Mouse (Mus musculus) heart, adult 2 months (tissue): ENCODE data around the gene Dcst2. TPM values are rescaled to one million over a fixed set of nuclear protein-coding genes. Genes with fewer than 3 reads are reported as not detected.

Experiments used
- DNase-seq, 2 experiments: peaks; one replicate each; pipeline ENCODE4 v3.0.0; 2021
- H3K27ac ChIP-seq: fragments of 200-600 bp; 2 replicates; pipeline ENCODE4 v1.8.1; 2022
- H3K27me3 ChIP-seq: fragments of 200-500 bp; 2 replicates; pipeline ENCODE4 v1.6.1; 2012; ENCODE audit warnings: mild to moderate bottlenecking, low read length, inconsistent platforms, mixed read lengths; ENCODE audit not compliant: control insufficient read depth, insufficient read depth
- H3K36me3 ChIP-seq: fragments of 200-500 bp; 2 replicates; pipeline ENCODE4 v1.6.1; 2012; ENCODE audit warnings: low read length, inconsistent platforms; ENCODE audit not compliant: control insufficient read depth, insufficient read depth
- H3K4me1 ChIP-seq: fragments of 200-500 bp; 2 replicates; pipeline ENCODE4 v1.6.1; 2011; ENCODE audit warnings: low read length; ENCODE audit not compliant: control insufficient read depth, insufficient read depth
- H3K4me3 ChIP-seq: fragments of 200-600 bp; 2 replicates; pipeline ENCODE4 v1.8.1; 2022
- H3K79me2 ChIP-seq: fragments of 200-500 bp; replicated peaks from 2 replicates; pipeline ENCODE4 v1.6.1; 2012; ENCODE audit warnings: mild to moderate bottlenecking, inconsistent platforms, low read length, moderate library complexity, mixed read lengths; ENCODE audit not compliant: control insufficient read depth, insufficient read depth
- H3K9ac ChIP-seq: fragments of 200-500 bp; 2 replicates; pipeline ENCODE4 v1.6.1; 2012; ENCODE audit warnings: low read depth, mild to moderate bottlenecking, control low read depth, inconsistent platforms, low read length, mixed read lengths
- CTCF ChIP-seq: fragments of 200-600 bp; IDR thresholded peaks from 2 replicates; pipeline ENCODE4 v1.8.1; 2022; ENCODE audit warnings: antibody characterized with exemption, mild to moderate bottlenecking, moderate library complexity
- EP300 ChIP-seq: fragments of 200-500 bp; IDR thresholded peaks from 2 replicates; pipeline ENCODE4 v1.6.1; 2011; ENCODE audit warnings: low read depth, low read length, control low read depth; ENCODE audit not compliant: insufficient read depth
- POLR2A ChIP-seq: fragments of 200-500 bp; IDR thresholded peaks from 2 replicates; pipeline ENCODE4 v1.6.1; 2011; ENCODE audit warnings: mild to moderate bottlenecking, low read depth, low read length, control low read depth; ENCODE audit not compliant: insufficient read depth
- WGBS: fragments of 180-500 bp; shearing (Covaris S2); methylation state at CpG from one replicate; pipeline ENCODE4 v1.1.7; 2018; 5-methylcytosine and 5-hydroxymethylcytosine counted together
- intact Hi-C: fragments of 180-260 bp; cut with DNase I; formaldehyde crosslinking; loops from one replicate; pipeline ENCODE4 v1.15.1; 2025
- polyA plus RNA-seq: library from polyadenylated mRNA; depleted of rRNA; stranded (reverse); fragments of >200 nt; gene quantifications from 2 replicates; pipeline ENCODE4 v1.2.3, GENCODE M21; 2012
- total RNA-seq, 2 experiments: library from RNA; stranded (reverse); gene quantifications; 2 replicates each; pipeline ENCODE4 v1.2.3; 2021

The Dcst2 gene
- total and polyA plus RNA-seq, 3 experiments, result 0.35 TPM; not detected in 2

DNA sequence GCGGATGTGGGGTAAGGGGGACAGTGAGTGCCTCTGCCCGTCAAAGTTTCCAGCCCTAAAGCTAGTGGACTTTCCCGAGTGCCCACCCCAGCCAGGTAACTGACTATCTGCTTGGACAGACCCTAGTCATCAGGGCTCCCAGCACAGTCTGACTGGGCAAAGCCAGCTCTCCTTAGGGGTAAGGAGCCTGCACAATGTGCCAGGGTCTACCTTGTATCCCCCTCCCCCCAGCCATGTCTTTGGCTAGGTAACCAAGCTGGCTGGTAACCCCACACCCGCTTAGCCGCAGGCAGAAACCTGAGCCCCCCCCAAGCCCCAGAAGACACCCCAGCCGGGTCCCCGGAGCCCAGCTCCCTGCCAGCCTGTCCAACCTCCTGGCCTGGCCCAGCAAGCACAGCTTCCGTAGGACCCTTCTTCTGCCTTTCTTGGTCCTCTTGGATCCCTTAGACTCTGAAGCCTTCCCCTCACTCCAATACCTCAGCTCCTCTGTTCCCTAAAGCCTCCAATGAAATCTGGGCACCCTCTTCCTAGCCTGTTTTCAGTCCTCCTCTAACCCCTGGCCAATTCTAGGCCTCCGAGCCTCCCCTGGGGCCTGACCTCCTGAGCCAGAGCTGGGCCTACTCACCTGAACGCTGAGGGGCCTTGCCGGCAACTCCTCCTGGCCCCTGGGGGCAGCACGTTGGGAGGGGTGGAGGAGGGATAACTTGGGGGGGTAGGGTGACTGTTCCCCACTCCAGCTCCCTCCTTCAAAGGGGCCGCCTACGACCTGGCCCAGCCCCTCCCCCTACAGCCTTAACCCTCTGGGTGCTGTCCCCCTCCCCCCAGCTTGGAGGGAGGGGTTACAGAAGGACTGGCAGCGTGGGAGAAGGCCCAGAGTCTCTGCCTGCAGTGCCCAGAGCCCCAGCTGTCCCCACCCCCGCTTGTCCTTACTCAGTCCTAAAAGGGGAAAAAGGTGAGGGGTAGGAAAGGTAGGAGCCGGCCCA lies 25.0 kb downstream of the Dcst2 start:
- intact Hi-C loops, result no loop called here
- no peaks in the 10 kb centered on the region for H3K27me3 ChIP-seq
- H3K36me3 ChIP-seq, result no peaks in the 10 kb centered on the region
- peak overlapping the region; percentile 2; the same call in 1 of the 2 replicates for H3K9ac ChIP-seq
- H3K4me3 ChIP-seq, result no peak overlapping the region
- peaks cover 13% of the 10 kb centered on the region for H3K4me1 ChIP-seq
- no peak for DNase-seq
- no peak for TF ChIP-seq POLR2A
- WGBS, result 73% methylated on average over 17 of the region's 17 CpGs
- peak overlapping the region; percentile 94; the same call in 1 of the 2 replicates for H3K27ac ChIP-seq
- no peaks in the 10 kb centered on the region; the same call in 1 of the 2 replicates for H3K79me2 ChIP-seq

GRCm38 (mm10) chr3:89387632-89388031 lies 25.9 kb downstream of the Dcst2 start:
- TF ChIP-seq POLR2A, result no peak
- no peak for TF ChIP-seq EP300
- TF ChIP-seq CTCF, result no peak
- Histone ChIP-seq H3K4me3 (no peak overlapping the region), H3K9ac (peak overlapping the region; percentile 29), H3K79me2 (no peaks in the 10 kb centered on the region; the same call in 1 of the 2 replicates), H3K27me3 (no peaks in the 10 kb centered on the region), H3K4me1 (peaks cover 13% of the 10 kb centered on the region), H3K36me3 (no peaks in the 10 kb centered on the region), H3K27ac (peak overlapping the region; percentile 94)
- peak; percentile 55 to 59 for DNase-seq
- WGBS, result 65% methylated on average over 11 of the region's 11 CpGs
- intact Hi-C loops, result no loop called here

- Histone ChIP-seq H3K27ac (peak overlapping the region; percentile 94), H3K27me3 (no peaks in the 10 kb centered on the region), H3K4me1 (peaks cover 13% of the 10 kb centered on the region), H3K9ac (no peak overlapping the region), H3K4me3 (no peak overlapping the region), H3K79me2 (no peaks in the 10 kb centered on the region; the same call in 1 of the 2 replicates), H3K36me3 (no peaks in the 10 kb centered on the region)
- peak; percentile 75 to 82 for DNase-seq
- WGBS, result 46% methylated on average over 11 of the region's 11 CpGs
- TF ChIP-seq CTCF (no peak), EP300 (no peak), POLR2A (no peak)
- intact Hi-C loops, result no loop called here
These were observed 26.5 kb downstream of the Dcst2 start for GRCm38 (mm10) chr3:89388134-89388881.

DNA sequence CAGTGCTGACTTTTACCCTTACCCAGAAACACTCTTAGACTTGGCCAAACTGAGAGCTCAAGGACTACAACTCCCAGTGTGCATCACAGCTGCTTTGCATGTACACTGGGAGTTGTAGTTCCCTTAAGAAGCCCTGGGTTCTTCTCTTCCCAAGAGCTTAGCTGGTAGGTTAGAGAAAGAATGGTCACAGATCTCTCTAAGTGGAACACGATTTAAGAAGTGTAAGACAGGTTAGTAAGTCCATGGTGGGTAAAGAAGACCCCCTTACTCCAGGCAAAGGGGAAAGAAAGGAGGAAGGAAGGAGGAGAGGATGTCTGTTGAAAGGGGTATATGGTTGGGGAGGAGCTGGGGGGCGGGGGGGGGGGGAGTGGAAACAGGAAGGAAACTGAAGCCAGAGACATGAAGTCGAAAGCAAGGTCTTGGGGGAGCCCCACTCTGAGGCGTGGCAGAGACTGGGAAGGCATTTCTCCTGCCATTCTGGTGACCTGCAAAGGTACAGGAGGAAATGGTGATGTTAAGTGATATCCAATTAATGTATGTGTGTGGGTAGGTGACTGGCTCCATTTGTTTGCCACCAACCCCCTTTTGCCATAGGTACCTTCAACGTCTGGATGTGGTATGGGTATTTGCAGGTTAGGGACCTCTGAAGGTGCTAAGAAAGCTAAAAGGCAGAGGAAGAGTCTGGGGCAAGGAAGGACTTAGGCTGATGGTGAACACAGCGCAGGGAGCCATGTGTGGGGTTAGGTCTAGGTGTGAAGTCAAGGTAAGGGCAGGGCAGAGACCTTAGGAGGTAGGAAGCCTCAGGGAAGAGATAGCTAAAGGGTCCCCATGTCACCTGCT lies 27.3 kb downstream of the Dcst2 start:
- H3K9ac ChIP-seq, result no peak overlapping the region
- intact Hi-C loops, result no loop called here
- TF ChIP-seq POLR2A, result no peak
- TF ChIP-seq CTCF, result no peak
- no peak for TF ChIP-seq EP300
- no peaks in the 10 kb centered on the region; the same call in 1 of the 2 replicates for H3K79me2 ChIP-seq
- peak in 1 of 2 experiments; percentile 46 for DNase-seq
- H3K4me1 ChIP-seq, result peaks cover 13% of the 10 kb centered on the region
- H3K4me3 ChIP-seq, result no peak overlapping the region
- 45% methylated on average over 6 of the region's 6 CpGs for WGBS
- no peaks in the 10 kb centered on the region for H3K27me3 ChIP-seq
- no peaks in the 10 kb centered on the region for H3K36me3 ChIP-seq
- H3K27ac ChIP-seq, result peak overlapping the region; percentile 94

DNA sequence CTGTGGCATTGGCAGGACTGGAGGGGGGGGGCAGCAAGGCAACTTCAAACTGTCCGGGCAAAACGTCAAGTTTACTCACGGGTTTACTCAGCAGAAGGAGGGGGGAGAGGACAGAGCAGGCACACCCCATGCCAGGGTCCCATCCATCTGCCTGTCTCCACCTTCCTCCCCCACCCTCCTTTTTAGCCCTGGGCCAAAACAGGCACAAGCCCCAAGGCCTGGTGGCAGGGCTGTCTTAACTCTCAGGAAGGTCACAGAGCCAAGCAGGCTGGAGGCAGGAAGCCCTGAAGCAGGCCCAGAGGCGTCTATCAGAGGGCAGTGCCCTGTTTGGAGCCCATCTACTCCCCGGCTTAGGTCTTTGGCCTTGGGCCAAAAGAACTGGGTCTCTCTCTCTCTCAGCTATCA lies 28.3 kb downstream of the Dcst2 start:
- H3K4me1 ChIP-seq, result peaks cover 13% of the 10 kb centered on the region
- peak overlapping the region; percentile 94 for H3K27ac ChIP-seq
- peak; percentile 63 to 78 for DNase-seq
- intact Hi-C loops, result no loop called here
- H3K4me3 ChIP-seq, result no peak overlapping the region
- H3K27me3 ChIP-seq, result no peaks in the 10 kb centered on the region
- 0 out of 2 replicates have a peak overlapping the region, but pooled peaks have one; percentile 20 for H3K9ac ChIP-seq
- H3K36me3 ChIP-seq, result no peaks in the 10 kb centered on the region
- TF ChIP-seq CTCF (no peak), POLR2A (peak; percentile 52; the same call in 1 of the 2 replicates), EP300 (peak; percentile 61; the same call in 1 of the 2 replicates)
- 25% methylated on average over 5 of the region's 5 CpGs for WGBS
- no peaks in the 10 kb centered on the region; the same call in 1 of the 2 replicates for H3K79me2 ChIP-seq
